Mouse (Mus musculus): ENCODE data around the gene Ctns.

DNA sequence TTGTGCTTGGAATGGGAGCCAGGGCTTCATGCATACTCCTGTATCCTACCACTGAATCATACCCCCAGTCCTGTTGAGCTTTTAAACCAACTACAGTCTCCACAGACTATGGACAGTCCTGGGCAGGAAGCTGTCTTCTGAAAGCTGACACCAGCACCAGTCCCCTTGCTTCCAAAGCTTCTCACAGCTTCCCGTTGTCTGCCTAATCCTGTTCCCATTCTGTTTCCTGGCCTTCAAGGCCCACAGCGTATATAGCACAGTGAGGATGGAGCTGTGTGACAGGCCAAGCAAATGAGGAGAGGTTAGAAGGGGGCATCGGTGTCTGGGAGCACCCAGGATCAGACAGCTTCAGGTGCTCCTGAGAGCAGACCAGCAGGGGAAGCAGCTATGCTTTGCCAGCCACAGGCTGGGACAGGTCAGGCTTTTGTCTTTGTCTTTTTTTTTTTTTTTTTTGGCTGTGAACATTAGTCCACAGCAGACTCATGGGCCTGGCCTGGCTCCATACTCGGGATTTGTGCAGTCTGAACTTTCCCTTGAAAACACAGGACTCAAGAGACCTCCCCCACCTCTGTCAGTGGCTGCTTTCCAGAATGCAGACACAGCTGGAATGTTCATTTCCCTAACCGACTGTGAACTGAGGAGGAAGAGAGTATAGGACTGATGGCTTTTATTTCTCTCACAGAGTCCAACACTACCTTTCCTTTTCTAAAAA, 37.3 kb upstream of the Ctns start:
- TF ChIP-seq POLR2A (IDR thresholded peaks at IDR 0.05; ENCODE audit: insufficient read depth, low read length) (no peak), CTCF (IDR thresholded peaks at IDR 0.05; ENCODE audit: low read depth, low read length) (no peak), EP300 (IDR thresholded peaks at IDR 0.05; ENCODE audit: insufficient read depth, low read depth, low read length) (no peak)
